Mouse (Mus musculus): ENCODE data around the gene Ppfia3.

DNA sequence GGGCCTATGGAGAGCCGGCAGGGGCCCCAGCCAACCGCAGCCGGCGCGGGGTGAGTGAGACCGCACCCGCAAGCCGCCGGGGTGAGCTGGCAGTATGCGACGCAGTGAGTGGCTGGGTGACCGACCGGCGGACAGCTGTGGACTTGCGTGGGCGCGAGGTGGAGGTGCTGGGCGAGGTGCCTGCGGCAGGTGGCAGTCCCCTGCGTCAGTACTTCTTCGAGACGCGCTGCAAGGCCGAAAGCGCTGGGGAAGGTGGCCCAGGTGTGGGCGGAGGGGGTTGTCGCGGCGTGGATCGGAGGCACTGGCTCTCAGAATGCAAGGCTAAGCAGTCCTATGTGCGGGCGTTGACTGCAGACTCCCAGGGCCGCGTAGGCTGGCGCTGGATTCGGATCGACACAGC lies 48.8 kb upstream of the Ppfia3 start:
- no peak for TF ChIP-seq ZC3H11A (IDR thresholded peaks at IDR 0.05; ENCODE audit: borderline replicate concordance, low read depth, low read length)
- TF ChIP-seq CHD2 (IDR thresholded peaks at IDR 0.05; ENCODE audit: low read depth, low read length), result no peak
